In genomic region chr16:76442635-76443034, GRCm38 (mm10) we compare ENCODE assay signal across 20 mouse cellular contexts.
A peak's percentile ranks its signal among the peaks of the same experiment; 100 is the strongest.
DNase-seq lines count a peak whose midpoint lies in the region; ATAC-seq and TF ChIP-seq lines count a peak whose summit lies in the region.
"Had no signal": no experiment of that assay in that cellular context is flagged by ENCODE, and none has a peak within 500 bp of the region (broad histone marks: within the 10 kb centered on the region; RNA-seq: fewer than 3 reads in every experiment).

No protein-coding gene starts in this region.

- H3K79me2 ChIP-seq in MEL (ENCODE audit: control insufficient read depth, insufficient read depth, low read length, poor library complexity), result no peaks in the 10 kb centered on the region

- no peak for TF ChIP-seq POLR2A in MEL (IDR thresholded peaks at IDR 0.05; ENCODE audit: control insufficient read depth in 1 of 2, insufficient read depth in 1 of 2, low read depth in 1 of 2, low read length in 2 of 2, poor library complexity in 1 of 2)

- H3K9ac ChIP-seq in liver, embryonic 16.5 days (ENCODE audit: low read depth, low read length), result no peak overlapping the region
- H3K9ac ChIP-seq in MEL (ENCODE audit: control insufficient read depth, low read depth, low read length, poor library complexity, severe bottlenecking), result no peak overlapping the region
- H3K9ac ChIP-seq: embryonic facial prominence, embryonic 12.5 days; forebrain, embryonic 13.5 days; forebrain, embryonic 15.5 days; forebrain, postnatal 0 days had no signal

- 0 out of 2 replicates have a peak, but pooled peaks have one; percentile 22 for ATAC-seq in liver, embryonic 16.5 days (ENCODE audit: low read depth)
- ATAC-seq in frontal cortex, adult (ENCODE audit: low TSS enrichment), result no peak
- ATAC-seq: forebrain, embryonic 13.5 days; forebrain, embryonic 15.5 days; forebrain, postnatal 0 days had no signal

- TF ChIP-seq EP300 in MEL (IDR thresholded peaks at IDR 0.05; ENCODE audit: low read depth in 1 of 2, low read length in 2 of 2), result no peak

- DNase-seq in liver (no peak), MEL (ENCODE audit: low read depth, low spot score) (no peak), MEL-GATA-1-ER (ENCODE audit: extremely low read depth, low read depth) (peak; percentile 19)
- DNase-seq in urinary bladder, postnatal 25 days (ENCODE audit: low spot score), result no peak
- DNase-seq: adrenal gland, adult 2 months; adrenal gland, postnatal 10 days; adrenal gland, postnatal 25 days; cerebellum, adult 11 months; cerebellum, adult 18-20 months; cerebellum, adult 8-10 months; cerebellum, adult 9-11 months; cerebellum, postnatal 14 days; cerebellum, postnatal 36 days; forebrain, postnatal 0 days had no signal

- H3K27me3 ChIP-seq in liver, embryonic 16.5 days (ENCODE audit: control insufficient read depth, insufficient read depth, low read depth, low read length), result no peaks in the 10 kb centered on the region
- no peaks in the 10 kb centered on the region for H3K27me3 ChIP-seq in MEL (ENCODE audit: control insufficient read depth in 1 of 2, insufficient read depth in 2 of 2, low read length in 2 of 2)
- H3K27me3 ChIP-seq: embryonic facial prominence, embryonic 12.5 days; forebrain, embryonic 13.5 days; forebrain, embryonic 15.5 days had no signal

- no peak overlapping the region for H3K4me3 ChIP-seq in liver, embryonic 16.5 days (ENCODE audit: low read depth, low read length)
- H3K4me3 ChIP-seq in MEL (ENCODE audit: control insufficient read depth in 1 of 2, insufficient read depth in 1 of 2, low read depth in 2 of 2, low read length in 2 of 2), result no peak overlapping the region
- H3K4me3 ChIP-seq: embryonic facial prominence, embryonic 10.5 days; embryonic facial prominence, embryonic 12.5 days; forebrain, embryonic 13.5 days; forebrain, embryonic 15.5 days had no signal

- 38% methylated on average over 2 of the region's 2 CpGs for WGBS in liver, embryonic 16.5 days (ENCODE audit: insufficient replicate concordance)

- no peak overlapping the region for H3K4me2 ChIP-seq in liver, embryonic 16.5 days (ENCODE audit: low read depth, low read length)
- H3K4me2 ChIP-seq: embryonic facial prominence, embryonic 12.5 days; forebrain, embryonic 13.5 days; forebrain, embryonic 15.5 days had no signal

- H3K4me1 ChIP-seq in liver, embryonic 16.5 days (ENCODE audit: control insufficient read depth, low read depth, low read length), result peaks cover 7% of the 10 kb centered on the region
- peaks cover 14 to 19% of the 10 kb centered on the region in 2 experiments for H3K4me1 ChIP-seq in MEL (ENCODE audit: control insufficient read depth in 1 of 2, insufficient read depth in 2 of 2, low read length in 2 of 2)
- H3K4me1 ChIP-seq: embryonic facial prominence, embryonic 12.5 days; forebrain, embryonic 13.5 days; forebrain, embryonic 15.5 days had no signal

- TF ChIP-seq CTCF in MEL (IDR thresholded peaks at IDR 0.05 in 2 of 3, conservative IDR thresholded peaks at IDR 0.05 in 1 of 3; ENCODE audit: control insufficient read depth in 1 of 3, insufficient read depth in 1 of 3, low read depth in 2 of 3, low read length in 3 of 3, poor library complexity in 1 of 3, severe bottlenecking in 1 of 3), result no peak

- no peaks in the 10 kb centered on the region for H3K36me3 ChIP-seq in liver, embryonic 16.5 days (ENCODE audit: control insufficient read depth, insufficient read depth)
- H3K36me3 ChIP-seq in MEL (ENCODE audit: control insufficient read depth in 1 of 2, insufficient read depth in 2 of 2, low read length in 2 of 2), result peaks cover 0 to 35% of the 10 kb centered on the region in 2 experiments; a peak in 2 of 4 replicates
- H3K36me3 ChIP-seq: embryonic facial prominence, embryonic 10.5 days; embryonic facial prominence, embryonic 12.5 days; forebrain, embryonic 15.5 days had no signal

- no peak overlapping the region for H3K27ac ChIP-seq in liver, embryonic 16.5 days (ENCODE audit: low read length)
- H3K27ac ChIP-seq in MEL (ENCODE audit: control insufficient read depth, low read depth, low read length), result peak overlapping the region; percentile 74
- H3K27ac ChIP-seq: embryonic facial prominence, embryonic 10.5 days; embryonic facial prominence, embryonic 12.5 days; forebrain, embryonic 13.5 days; forebrain, embryonic 15.5 days had no signal

- no peaks in the 10 kb centered on the region for H3K9me3 ChIP-seq in liver, embryonic 16.5 days (replicated peaks; ENCODE audit: control insufficient read depth, low read length)
- no peaks in the 10 kb centered on the region for H3K9me3 ChIP-seq in MEL (replicated peaks; ENCODE audit: insufficient read depth, low read length)
- H3K9me3 ChIP-seq: embryonic facial prominence, embryonic 10.5 days; embryonic facial prominence, embryonic 12.5 days; forebrain, embryonic 13.5 days; forebrain, embryonic 15.5 days had no signal

- TF ChIP-seq RAD21 in MEL (IDR thresholded peaks at IDR 0.05; ENCODE audit: low read depth, low read length), result no peak

TF ChIP-seq in MEL, 35 proteins besides CTCF, POLR2A, EP300 and RAD21:
- no peak for TF ChIP-seq SIN3A (IDR thresholded peaks at IDR 0.05; ENCODE audit: low read length)
- no peak for TF ChIP-seq ETS1 (IDR thresholded peaks at IDR 0.05; ENCODE audit: low read depth, low read length)
- TF ChIP-seq MEF2A (IDR thresholded peaks at IDR 0.05; ENCODE audit: extremely low read depth, insufficient replicate concordance, low read depth, low read length, poor library complexity, severe bottlenecking), result no peak
- no peak for TF ChIP-seq USF2 (IDR thresholded peaks at IDR 0.05; ENCODE audit: borderline replicate concordance in 1 of 2, insufficient read depth in 1 of 2, low read depth in 1 of 2, low read length in 2 of 2)
- TF ChIP-seq UBTF (IDR thresholded peaks at IDR 0.05; ENCODE audit: borderline replicate concordance, insufficient read depth, low read depth, low read length), result no peak
- no peak for TF ChIP-seq MYB (IDR thresholded peaks at IDR 0.05; ENCODE audit: low read depth, low read length)
- TF ChIP-seq POLR2AphosphoS2 (IDR thresholded peaks at IDR 0.05; ENCODE audit: low read length), result no peak
- TF ChIP-seq MAX (IDR thresholded peaks at IDR 0.05; ENCODE audit: low read length), result no peak
- TF ChIP-seq ZC3H11A (IDR thresholded peaks at IDR 0.05; ENCODE audit: low read depth, low read length), result no peak
- TF ChIP-seq MXI1 (IDR thresholded peaks at IDR 0.05; ENCODE audit: low read depth, low read length), result no peak
- TF ChIP-seq TBP (IDR thresholded peaks at IDR 0.05; ENCODE audit: low read depth, low read length), result no peak
- TF ChIP-seq NRF1 (IDR thresholded peaks at IDR 0.05; ENCODE audit: insufficient read depth, low read depth, low read length, poor library complexity, severe bottlenecking), result no peak
- no peak for TF ChIP-seq TAL1 (IDR thresholded peaks at IDR 0.05; ENCODE audit: low read length)
- TF ChIP-seq TCF12 (IDR thresholded peaks at IDR 0.05; ENCODE audit: low read depth, low read length), result no peak
- no peak for TF ChIP-seq BHLHE40 (IDR thresholded peaks at IDR 0.05; ENCODE audit: borderline replicate concordance, low read depth, low read length)
- TF ChIP-seq ZMIZ1 (IDR thresholded peaks at IDR 0.05; ENCODE audit: low read depth, low read length), result no peak
- no peak for TF ChIP-seq SMC3 (IDR thresholded peaks at IDR 0.05; ENCODE audit: low read depth, low read length)
- TF ChIP-seq E2F4 (IDR thresholded peaks at IDR 0.05; ENCODE audit: borderline replicate concordance, low read depth, low read length), result no peak
- no peak for TF ChIP-seq MAZ (IDR thresholded peaks at IDR 0.05; ENCODE audit: low read depth, low read length)
- TF ChIP-seq CHD1 (IDR thresholded peaks at IDR 0.05; ENCODE audit: low read depth, low read length), result no peak
TF ChIP-seq in MEL: peak in this region for 0.
